Mouse (Mus musculus) T-cell, adult 2 months (primary cell): ENCODE measurements around the gene Zic3.

Experiments
- DNase-seq: peaks from one replicate; pipeline ENCODE4 v3.0.0; 2022; ENCODE audit warnings: low spot score

The Zic3 gene

DNA sequence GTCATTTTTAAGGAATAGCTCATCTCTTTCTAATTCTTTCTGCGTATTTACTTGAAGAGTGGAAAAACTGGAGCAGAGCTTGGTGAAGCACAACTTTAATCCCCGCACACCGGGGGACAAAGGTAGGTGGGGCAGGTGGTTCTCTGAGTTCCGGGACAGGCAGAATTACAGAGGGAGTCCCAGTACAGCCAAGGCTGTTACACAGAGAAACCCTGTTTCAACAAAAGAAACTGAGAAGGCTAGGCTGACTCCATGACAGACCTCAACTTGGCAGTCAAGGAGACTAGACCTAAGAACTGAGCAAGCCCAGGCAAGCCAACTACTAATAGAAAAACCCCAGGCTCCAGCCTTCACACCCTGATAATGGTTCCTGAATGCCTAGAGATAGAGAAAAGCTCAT lies 20.0 kb downstream of the Zic3 start:
- no peak for DNase-seq
